ENCODE assay signal across 11 mouse cellular contexts in the genomic region with DNA sequence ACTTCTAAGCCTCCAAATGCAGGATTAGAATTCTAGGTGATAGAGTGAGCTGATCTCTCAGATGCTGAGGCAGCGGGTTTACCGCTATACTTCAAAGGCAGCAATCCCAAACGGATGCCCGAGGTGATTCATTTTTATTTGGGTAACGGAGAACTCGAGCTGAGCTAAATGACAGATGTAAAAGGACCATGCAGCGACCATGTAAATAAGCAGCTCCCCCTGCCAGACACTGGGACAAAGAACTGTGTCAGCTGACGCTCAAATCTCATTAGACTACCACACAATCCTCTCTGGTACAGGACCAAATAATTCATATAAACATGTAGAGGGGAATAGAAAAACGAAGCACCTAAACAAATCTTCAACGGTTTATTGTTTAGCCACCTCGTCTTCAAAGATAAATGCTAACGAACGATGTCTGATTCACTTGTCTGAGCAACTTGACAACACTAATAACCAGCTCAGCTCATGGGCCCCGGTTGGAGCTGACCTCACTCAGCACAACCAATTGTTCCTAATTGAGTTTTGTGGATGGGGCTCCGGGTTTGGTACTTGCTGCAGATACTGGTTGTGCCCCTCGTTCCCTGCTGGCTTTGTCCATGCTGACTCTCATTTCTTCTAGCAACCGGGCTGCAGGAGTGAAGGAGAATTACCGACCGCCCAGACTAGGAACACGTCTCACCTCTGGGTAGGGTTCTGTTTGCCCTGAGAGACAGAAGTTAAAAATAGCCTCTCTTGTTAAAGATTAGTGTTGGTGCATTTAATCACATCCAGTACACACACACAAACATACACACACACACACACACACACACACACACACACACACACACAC.
DNase-seq lines count a peak whose midpoint lies in the region; ATAC-seq lines count a peak whose summit lies in the region.
"Had no signal": no experiment of that assay in that cellular context is flagged by ENCODE, and none has a peak within 500 bp of the region (broad histone marks: within the 10 kb centered on the region; RNA-seq: fewer than 3 reads in every experiment).

No protein-coding gene starts in this region.

- ATAC-seq in liver, embryonic 11.5 days (replicated peaks; ENCODE audit: low FRiP score), result no peak
- no peak for ATAC-seq in liver, embryonic 12.5 days
- ATAC-seq in forebrain, embryonic 13.5 days, result peak; percentile 89

- H3K27ac ChIP-seq in liver, embryonic 11.5 days (ENCODE audit: low read depth, low read length), result no peak overlapping the region
- H3K27ac ChIP-seq in liver, embryonic 12.5 days, result no peak overlapping the region
- H3K27ac ChIP-seq in forebrain, embryonic 13.5 days, result peak overlapping the region; percentile 70
- H3K27ac ChIP-seq in limb, embryonic 10.5 days, result peak overlapping the region; percentile 43; the same call in 1 of the 2 replicates

- no peak overlapping the region for H3K9ac ChIP-seq in liver, embryonic 11.5 days (ENCODE audit: low read depth, low read length)
- H3K9ac ChIP-seq in liver, embryonic 12.5 days, result no peak overlapping the region
- H3K9ac ChIP-seq in forebrain, embryonic 13.5 days, result peak overlapping the region; percentile 52

- no peaks in the 10 kb centered on the region for H3K4me1 ChIP-seq in liver, embryonic 11.5 days (replicated peaks; ENCODE audit: control insufficient read depth, insufficient read depth, low read length)
- no peaks in the 10 kb centered on the region for H3K4me1 ChIP-seq in liver, embryonic 12.5 days
- H3K4me1 ChIP-seq in forebrain, embryonic 13.5 days, result peaks cover 11% of the 10 kb centered on the region; the same call in 1 of the 2 replicates
- peaks cover 12% of the 10 kb centered on the region for H3K4me1 ChIP-seq in limb, embryonic 10.5 days

- H3K4me3 ChIP-seq in liver, embryonic 11.5 days (ENCODE audit: low read depth, low read length), result no peak overlapping the region
- no peak overlapping the region for H3K4me3 ChIP-seq in liver, embryonic 12.5 days
- H3K4me3 ChIP-seq in forebrain, embryonic 13.5 days, result peak overlapping the region; percentile 17; the same call in 1 of the 2 replicates
- H3K4me3 ChIP-seq in limb, embryonic 10.5 days, result no peak overlapping the region

- WGBS in liver, embryonic 11.5 days, result 70% methylated on average over 20 of the region's 20 CpGs
- WGBS in liver, embryonic 12.5 days (ENCODE audit: insufficient replicate concordance), result 66% methylated on average over 20 of the region's 20 CpGs
- WGBS in forebrain, embryonic 13.5 days, result 3% methylated on average over 20 of the region's 20 CpGs
- 52% methylated on average over 20 of the region's 20 CpGs for WGBS in limb, embryonic 10.5 days

- no peak overlapping the region for H3K4me2 ChIP-seq in liver, embryonic 11.5 days
- H3K4me2 ChIP-seq in liver, embryonic 12.5 days, result no peak overlapping the region
- H3K4me2 ChIP-seq in forebrain, embryonic 13.5 days, result peak overlapping the region; percentile 52

- H3K36me3 ChIP-seq in liver, embryonic 11.5 days (ENCODE audit: control insufficient read depth, insufficient read depth, low read length), result no peaks in the 10 kb centered on the region
- no peaks in the 10 kb centered on the region for H3K36me3 ChIP-seq in liver, embryonic 12.5 days
- H3K36me3 ChIP-seq in forebrain, embryonic 13.5 days (ENCODE audit: poor library complexity, severe bottlenecking), result no peaks in the 10 kb centered on the region
- no peaks in the 10 kb centered on the region for H3K36me3 ChIP-seq in limb, embryonic 10.5 days

- peak; percentile 26 for DNase-seq in liver, embryonic 11.5 days (ENCODE audit: low spot score)
- DNase-seq in limb, embryonic 10.5 days (ENCODE audit: low spot score), result no peak
- DNase-seq in retina, embryonic 14.5 days (ENCODE audit: low spot score), result peak; percentile 67
- no peak for DNase-seq in lung, postnatal 4 days
- DNase-seq in liver, result no peak
- DNase-seq in cerebellum, adult 11-12 months, result no peak
- DNase-seq: kidney, adult 2 months; lung, adult 2 months; thymus, adult 18-20 months had no signal

- no peaks in the 10 kb centered on the region for H3K27me3 ChIP-seq in liver, embryonic 11.5 days (replicated peaks; ENCODE audit: control insufficient read depth, insufficient read depth, low read length)
- no peaks in the 10 kb centered on the region for H3K27me3 ChIP-seq in liver, embryonic 12.5 days (replicated peaks)
- H3K27me3 ChIP-seq in forebrain, embryonic 13.5 days, result no peaks in the 10 kb centered on the region
- H3K27me3 ChIP-seq in limb, embryonic 10.5 days (ENCODE audit: low read depth, poor library complexity, severe bottlenecking), result no peaks in the 10 kb centered on the region

- H3K9me3 ChIP-seq in liver, embryonic 11.5 days (ENCODE audit: control insufficient read depth, low read length), result no peaks in the 10 kb centered on the region
- H3K9me3 ChIP-seq in liver, embryonic 12.5 days (replicated peaks), result no peaks in the 10 kb centered on the region
- no peaks in the 10 kb centered on the region for H3K9me3 ChIP-seq in forebrain, embryonic 13.5 days (replicated peaks)
- H3K9me3 ChIP-seq in limb, embryonic 10.5 days (replicated peaks), result no peaks in the 10 kb centered on the region

Comparison
In these comparisons a context has a peak if more than half of its experiments do, and no peak if none do; other contexts are left out.
1. DNase-seq: peak in liver, embryonic 11.5 days (single experiment) and retina, embryonic 14.5 days (single experiment); none in limb, embryonic 10.5 days (single experiment), lung, postnatal 4 days (0 of 2), liver (single experiment) and cerebellum, adult 11-12 months (single experiment).
2. H3K27ac ChIP-seq: peak in forebrain, embryonic 13.5 days (single experiment) and limb, embryonic 10.5 days (single experiment); none in liver, embryonic 11.5 days (single experiment) and liver, embryonic 12.5 days (single experiment).